Mouse (Mus musculus) heart, embryonic 14.5 days (tissue): ENCODE measurements around the gene H6pd. TPM values are rescaled to one million over a fixed set of nuclear protein-coding genes. Genes with fewer than 3 reads are reported as not detected.

ENCODE experiments used
- ATAC-seq: fragments of 200-750 bp; cut with Nextera tagmentation; 2 replicates; pipeline ENCODE4 v1.8.0; 2017; ENCODE audit warnings: low read depth, moderate TSS enrichment; ENCODE audit not compliant: insufficient number of reproducible peaks, insufficient read depth, low FRiP score
- H3K27ac ChIP-seq, 2 experiments: fragments of 200-500 bp in 1 of 2; fragments of 300-500 bp in 1 of 2; sonication (generic) in 1 of 2; replicated peaks in 1 of 2; 2 replicates each; pipeline ENCODE4 v1.5.1; 2012 to 2014; ENCODE audit warnings: low read depth in 2 of 2, low read length in 2 of 2, control low read depth in 1 of 2, mild to moderate bottlenecking in 1 of 2, mixed read lengths in 1 of 2; ENCODE audit not compliant: control insufficient read depth in 1 of 2, insufficient read depth in 1 of 2
- H3K27me3 ChIP-seq: fragments of 300-500 bp; sonication (generic); 2 replicates; pipeline ENCODE4 v1.6.1; 2014; ENCODE audit warnings: mild to moderate bottlenecking, low read length, control low read depth; ENCODE audit not compliant: control insufficient read depth, insufficient read depth
- H3K36me3 ChIP-seq: fragments of 300-500 bp; sonication (generic); 2 replicates; pipeline ENCODE4 v1.6.1; 2014; ENCODE audit warnings: mild to moderate bottlenecking, control low read depth, low read length, mixed read lengths; ENCODE audit not compliant: control insufficient read depth, insufficient read depth
- H3K4me1 ChIP-seq, 2 experiments: fragments of 200-500 bp in 1 of 2; fragments of 300-500 bp in 1 of 2; sonication (generic) in 1 of 2; 2 replicates each; pipeline ENCODE4 v1.6.1; 2012 to 2014; ENCODE audit warnings: low read length in 2 of 2, control low read depth in 1 of 2, mixed read lengths in 1 of 2; ENCODE audit not compliant: control insufficient read depth in 2 of 2, insufficient read depth in 2 of 2
- H3K4me2 ChIP-seq: fragments of 300-500 bp; sonication (generic); 2 replicates; pipeline ENCODE4 v1.6.1; 2014; ENCODE audit warnings: mild to moderate bottlenecking, low read length
- H3K4me3 ChIP-seq, 2 experiments: fragments of 200-500 bp in 1 of 2; fragments of 300-500 bp in 1 of 2; sonication (generic) in 1 of 2; 2 replicates each; pipeline ENCODE4 v1.5.1; 2012 to 2014; ENCODE audit warnings: low read length in 2 of 2, mild to moderate bottlenecking in 2 of 2, control low read depth in 1 of 2, low read depth in 1 of 2, moderate library complexity in 1 of 2; ENCODE audit not compliant: control insufficient read depth in 1 of 2, insufficient read depth in 1 of 2
- H3K9ac ChIP-seq: fragments of 300-500 bp; sonication (generic); 2 replicates; pipeline ENCODE4 v1.6.1; 2014; ENCODE audit warnings: mild to moderate bottlenecking, low read length
- H3K9me3 ChIP-seq: fragments of 300-500 bp; sonication (generic); 2 replicates; pipeline ENCODE4 v1.6.1; 2016; ENCODE audit warnings: low read length, control low read depth; ENCODE audit not compliant: control insufficient read depth
- WGBS: fragments of 180-500 bp; shearing (Covaris S2); extraction: QIAGEN DNeasy Blood & Tissue Kit; methylation state at CpG from one replicate; pipeline ENCODE4 v1.1.7; 2014; 5-methylcytosine and 5-hydroxymethylcytosine counted together
- polyA plus RNA-seq: library from polyadenylated mRNA; unstranded; fragments of >200 nt; fragmentation: Nextera tagmentation; extraction: Ambion mirVana; gene quantifications from 2 replicates; pipeline ENCODE4 v1.2.1, GENCODE M21; 2014

Gene H6pd
- 8.6 and 8.9 TPM in 2 replicates for polyA plus RNA-seq

- H3K4me1 ChIP-seq: peaks cover 25 to 39% of the 10 kb centered on the region in 2 experiments
- H3K27me3 ChIP-seq: no peaks in the 10 kb centered on the region
- H3K36me3 ChIP-seq: no peaks in the 10 kb centered on the region
- 0 out of 2 replicates have a peak, but pooled peaks cover 2% of the 10 kb centered on the region for H3K9me3 ChIP-seq
- H3K4me2 ChIP-seq: peak within 1 kb of the TSS; percentile 80
- ATAC-seq: peak; percentile 85
- 4% methylated on average over 47 of the region's 52 CpGs for WGBS
- peak within 1 kb of the TSS; percentile 67 to 73 for H3K4me3 ChIP-seq
- peak within 1 kb of the TSS; percentile 93 for H3K9ac ChIP-seq
- peak within 1 kb of the TSS; percentile 93 to 99 for H3K27ac ChIP-seq
Observed at GRCm38 (mm10) chr4:150008853-150009586, at the start of gene H6pd. H6pd (minus strand) TSS chr4:150009023.

- Histone ChIP-seq H3K4me1 (peaks cover 2 to 8% of the 10 kb centered on the region in 2 experiments; a peak in 2 of 4 replicates), H3K27ac (no peak overlapping the region), H3K36me3 (0 out of 2 replicates have a peak, but pooled peaks cover 4% of the 10 kb centered on the region), H3K4me3 (no peak overlapping the region), H3K9ac (no peak overlapping the region), H3K9me3 (no peaks in the 10 kb centered on the region), H3K27me3 (no peaks in the 10 kb centered on the region), H3K4me2 (no peak overlapping the region)
- no peak for ATAC-seq
- WGBS: 93% methylated on average over 12 of the region's 12 CpGs
Observed at GRCm38 (mm10) chr4:150057722-150058121, 48.9 kb upstream of the H6pd start.

- Histone ChIP-seq H3K4me3 (no peak overlapping the region), H3K27me3 (peaks cover 5% of the 10 kb centered on the region), H3K9me3 (no peaks in the 10 kb centered on the region), H3K4me1 (peaks cover 2 to 8% of the 10 kb centered on the region in 2 experiments; a peak in 2 of 4 replicates), H3K27ac (no peak overlapping the region), H3K36me3 (0 out of 2 replicates have a peak, but pooled peaks cover 4% of the 10 kb centered on the region), H3K9ac (no peak overlapping the region), H3K4me2 (no peak overlapping the region)
- WGBS: 78% methylated on average over 7 of the region's 7 CpGs
- no peak for ATAC-seq
Observed at GRCm38 (mm10) chr4:150056171-150056570, 47.3 kb upstream of the H6pd start.

- WGBS: 91% methylated on average over 3 of the region's 3 CpGs
- Histone ChIP-seq H3K4me3 (no peak overlapping the region), H3K4me2 (no peak overlapping the region), H3K27me3 (peaks cover 24% of the 10 kb centered on the region), H3K9me3 (no peaks in the 10 kb centered on the region), H3K4me1 (peaks cover 7 to 8% of the 10 kb centered on the region in 2 experiments; a peak in 2 of 4 replicates), H3K36me3 (0 out of 2 replicates have a peak, but pooled peaks cover 1% of the 10 kb centered on the region), H3K9ac (no peak overlapping the region), H3K27ac (no peak overlapping the region)
- ATAC-seq: no peak
Observed at GRCm38 (mm10) chr4:150052380-150052779, 43.6 kb upstream of the H6pd start.

- Histone ChIP-seq H3K9ac (no peak overlapping the region), H3K36me3 (no peaks in the 10 kb centered on the region), H3K27ac (no peak overlapping the region), H3K4me1 (peaks cover 8% of the 10 kb centered on the region in 2 experiments; a peak in 2 of 4 replicates), H3K4me3 (no peak overlapping the region), H3K27me3 (peaks cover 27% of the 10 kb centered on the region), H3K4me2 (no peak overlapping the region), H3K9me3 (no peaks in the 10 kb centered on the region)
- 70% methylated on average over 8 of the region's 8 CpGs for WGBS
- no peak for ATAC-seq
Observed at GRCm38 (mm10) chr4:150051514-150051913, 42.7 kb upstream of the H6pd start.

- H3K9me3 ChIP-seq: no peaks in the 10 kb centered on the region
- peaks cover 0 to 6% of the 10 kb centered on the region in 2 experiments; a peak in 2 of 4 replicates for H3K4me1 ChIP-seq
- peak overlapping the region; percentile 49 to 61; a peak in 3 of 4 replicates for H3K4me3 ChIP-seq
- H3K27me3 ChIP-seq: peaks cover 27% of the 10 kb centered on the region
- peak overlapping the region; percentile 98 for H3K4me2 ChIP-seq
- H3K9ac ChIP-seq: peak overlapping the region; percentile 76; the same call in 1 of the 2 replicates
- no peak overlapping the region for H3K27ac ChIP-seq
- 24% methylated on average over 13 of the region's 13 CpGs for WGBS
- H3K36me3 ChIP-seq: no peaks in the 10 kb centered on the region
- ATAC-seq: no peak
Observed at GRCm38 (mm10) chr4:150049564-150050226, 40.9 kb upstream of the H6pd start.

GRCm38 (mm10) chr4:150049157-150049513, 40.3 kb upstream of the H6pd start:
- H3K27me3 ChIP-seq: peaks cover 27% of the 10 kb centered on the region

More at GRCm38 (mm10) chr4:150049157-150049513, 40.3 kb upstream of the H6pd start:
- H3K4me3 ChIP-seq: peak overlapping the region; percentile 49 to 61
- H3K9ac ChIP-seq: peak overlapping the region; percentile 76
- ATAC-seq: no peak
- WGBS: 24% methylated on average over 15 of the region's 15 CpGs
- H3K27ac ChIP-seq: no peak overlapping the region
- peaks cover 0 to 6% of the 10 kb centered on the region in 2 experiments; a peak in 2 of 4 replicates for H3K4me1 ChIP-seq
- H3K36me3 ChIP-seq: no peaks in the 10 kb centered on the region
- no peaks in the 10 kb centered on the region for H3K9me3 ChIP-seq
- peak overlapping the region; percentile 98 for H3K4me2 ChIP-seq
